Comparison of ENCODE assay signal across 7 mouse cellular contexts in the genomic region with DNA sequence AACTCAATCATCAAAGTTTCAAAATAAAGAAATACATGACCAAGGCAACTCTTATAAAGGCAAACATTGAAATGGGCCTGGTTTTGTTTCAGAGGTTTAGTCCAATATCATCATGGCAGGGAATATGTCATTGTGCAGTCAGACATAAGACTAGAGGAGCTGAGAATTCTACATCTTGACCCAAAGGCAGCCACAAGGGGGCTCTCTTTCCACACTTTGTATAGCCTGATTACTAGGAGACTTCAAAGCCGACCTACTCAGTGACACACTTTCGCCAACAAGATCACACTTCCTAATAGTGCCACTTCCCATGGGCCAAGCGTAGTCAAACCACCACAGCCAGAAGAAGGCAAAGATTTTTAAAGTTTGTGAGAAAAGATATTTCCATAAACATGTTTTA.
DNase-seq lines count a peak whose midpoint lies in the region; ATAC-seq and TF ChIP-seq lines count a peak whose summit lies in the region.

No protein-coding gene starts in this region.

- no peaks in the 10 kb centered on the region for H3K27me3 ChIP-seq in kidney, adult 2 months (replicated peaks; ENCODE audit: control insufficient read depth, insufficient read depth, low read length)
- H3K27me3 ChIP-seq in kidney, embryonic 14.5 days (ENCODE audit: control insufficient read depth, insufficient read depth, low read length): no peaks in the 10 kb centered on the region
- H3K27me3 ChIP-seq in MEL (ENCODE audit: control insufficient read depth in 1 of 2, insufficient read depth in 2 of 2, low read length in 2 of 2): no peaks in the 10 kb centered on the region
- no peaks in the 10 kb centered on the region for H3K27me3 ChIP-seq in hindbrain, postnatal 0 days (ENCODE audit: insufficient read depth, low read length)

- H3K4me2 ChIP-seq in kidney, embryonic 14.5 days (replicated peaks; ENCODE audit: low read depth, low read length): no peak overlapping the region
- no peak overlapping the region for H3K4me2 ChIP-seq in hindbrain, postnatal 0 days (ENCODE audit: low read depth, low read length)

- no peak for TF ChIP-seq CTCF in kidney, adult 2 months (conservative IDR thresholded peaks at IDR 0.05; ENCODE audit: insufficient read depth, insufficient read length, low read depth, low read length)
- peak; percentile 51 to 69 (median 55) for TF ChIP-seq CTCF in MEL (IDR thresholded peaks at IDR 0.05 in 2 of 3, conservative IDR thresholded peaks at IDR 0.05 in 1 of 3; ENCODE audit: control insufficient read depth in 1 of 3, insufficient read depth in 1 of 3, low read depth in 2 of 3, low read length in 3 of 3, poor library complexity in 1 of 3, severe bottlenecking in 1 of 3)
- TF ChIP-seq CTCF in hindbrain, postnatal 0 days (IDR thresholded peaks at IDR 0.05; ENCODE audit: low read depth): no peak; the same call in 1 of the 2 replicates

- TF ChIP-seq POLR2A in kidney, adult 2 months (IDR thresholded peaks at IDR 0.05; ENCODE audit: low read depth, low read length): no peak
- TF ChIP-seq POLR2A in MEL (IDR thresholded peaks at IDR 0.05; ENCODE audit: control insufficient read depth in 1 of 2, insufficient read depth in 1 of 2, low read depth in 1 of 2, low read length in 2 of 2, poor library complexity in 1 of 2): no peak

- 74% methylated on average over 3 of the region's 3 CpGs for WGBS in kidney, adult 2 months
- WGBS in kidney, embryonic 14.5 days: 77% methylated on average over 3 of the region's 3 CpGs
- WGBS in hindbrain, postnatal 0 days: 77% methylated on average over 3 of the region's 3 CpGs

- ATAC-seq in kidney, embryonic 14.5 days (ENCODE audit: low FRiP score, low TSS enrichment): no peak
- ATAC-seq in hindbrain, postnatal 0 days: no peak
- no peak for ATAC-seq in inflammation-experienced regulatory T-cells, adult 6 months

- H3K27ac ChIP-seq in kidney, adult 2 months (ENCODE audit: insufficient read depth, low read depth, low read length): no peak overlapping the region
- no peak overlapping the region for H3K27ac ChIP-seq in kidney, embryonic 14.5 days (ENCODE audit: low read depth, low read length)
- no peak overlapping the region for H3K27ac ChIP-seq in MEL (ENCODE audit: control insufficient read depth, low read depth, low read length)
- H3K27ac ChIP-seq in hindbrain, postnatal 0 days: no peak overlapping the region

- TF ChIP-seq RAD21 in MEL (IDR thresholded peaks at IDR 0.05; ENCODE audit: low read depth, low read length): peak; percentile 75

- DNase-seq in kidney, adult 2 months: peak; percentile 29
- DNase-seq in MEL (ENCODE audit: low read depth, low spot score): peak; percentile 79
- DNase-seq in adrenal gland, postnatal 14 days: peak; percentile 5
- peak; percentile 48 for DNase-seq in hindbrain, postnatal 0 days (ENCODE audit: low spot score)
- DNase-seq in retina, postnatal 1 day: peak; percentile 57

- no peaks in the 10 kb centered on the region for H3K79me2 ChIP-seq in MEL (ENCODE audit: control insufficient read depth, insufficient read depth, low read length, poor library complexity)

- no peaks in the 10 kb centered on the region; the same call in 1 of the 2 replicates for H3K36me3 ChIP-seq in kidney, adult 2 months (ENCODE audit: control insufficient read depth, insufficient read depth, low read length)
- H3K36me3 ChIP-seq in kidney, embryonic 14.5 days (ENCODE audit: control insufficient read depth, insufficient read depth, low read length): no peaks in the 10 kb centered on the region
- no peaks in the 10 kb centered on the region for H3K36me3 ChIP-seq in MEL (ENCODE audit: control insufficient read depth in 1 of 2, insufficient read depth in 2 of 2, low read length in 2 of 2)
- H3K36me3 ChIP-seq in hindbrain, postnatal 0 days (ENCODE audit: insufficient read depth, low read length): no peaks in the 10 kb centered on the region; the same call in 1 of the 2 replicates

- no peaks in the 10 kb centered on the region for H3K4me1 ChIP-seq in kidney, adult 2 months (ENCODE audit: control insufficient read depth, insufficient read depth, low read length)
- H3K4me1 ChIP-seq in kidney, embryonic 14.5 days (ENCODE audit: control insufficient read depth, insufficient read depth, low read length): no peaks in the 10 kb centered on the region
- H3K4me1 ChIP-seq in MEL (ENCODE audit: control insufficient read depth in 1 of 2, insufficient read depth in 2 of 2, low read length in 2 of 2): no peaks in the 10 kb centered on the region
- no peaks in the 10 kb centered on the region for H3K4me1 ChIP-seq in hindbrain, postnatal 0 days (ENCODE audit: insufficient read depth, low read length)

- H3K4me3 ChIP-seq in kidney, adult 2 months (ENCODE audit: insufficient read depth, low read depth, low read length): no peak overlapping the region
- no peak overlapping the region for H3K4me3 ChIP-seq in kidney, embryonic 14.5 days (ENCODE audit: low read length)
- no peak overlapping the region for H3K4me3 ChIP-seq in MEL (ENCODE audit: control insufficient read depth in 1 of 2, insufficient read depth in 1 of 2, low read depth in 2 of 2, low read length in 2 of 2)
- no peak overlapping the region for H3K4me3 ChIP-seq in hindbrain, postnatal 0 days (ENCODE audit: low read length)

- H3K9ac ChIP-seq in kidney, embryonic 14.5 days (ENCODE audit: low read depth, low read length): no peak overlapping the region
- H3K9ac ChIP-seq in MEL (ENCODE audit: control insufficient read depth, low read depth, low read length, poor library complexity, severe bottlenecking): no peak overlapping the region
- H3K9ac ChIP-seq in hindbrain, postnatal 0 days (replicated peaks; ENCODE audit: low read length): no peak overlapping the region

- no peaks in the 10 kb centered on the region for H3K9me3 ChIP-seq in kidney, embryonic 14.5 days (ENCODE audit: control insufficient read depth, low read length)
- H3K9me3 ChIP-seq in MEL (replicated peaks; ENCODE audit: insufficient read depth, low read length): no peaks in the 10 kb centered on the region
- no peaks in the 10 kb centered on the region for H3K9me3 ChIP-seq in hindbrain, postnatal 0 days (ENCODE audit: low read length)

- no peak for TF ChIP-seq EP300 in MEL (IDR thresholded peaks at IDR 0.05; ENCODE audit: low read depth in 1 of 2, low read length in 2 of 2)

TF ChIP-seq in MEL, 35 proteins besides CTCF, POLR2A, EP300 and RAD21:
- no peak for TF ChIP-seq POLR2AphosphoS2 (IDR thresholded peaks at IDR 0.05; ENCODE audit: low read length)
- no peak; the same call in 1 of the 2 replicates for TF ChIP-seq ZKSCAN1 (IDR thresholded peaks at IDR 0.05; ENCODE audit: low read depth, low read length)
- no peak for TF ChIP-seq TBP (IDR thresholded peaks at IDR 0.05; ENCODE audit: low read depth, low read length)
- TF ChIP-seq USF1 (IDR thresholded peaks at IDR 0.05; ENCODE audit: low read depth, low read length): no peak
- TF ChIP-seq CHD2 (IDR thresholded peaks at IDR 0.05; ENCODE audit: low read length): no peak
- TF ChIP-seq KAT2A (conservative IDR thresholded peaks at IDR 0.05; ENCODE audit: low read depth, low read length): no peak
- peak; percentile 71 for TF ChIP-seq SMC3 (IDR thresholded peaks at IDR 0.05; ENCODE audit: low read depth, low read length)
- no peak for TF ChIP-seq GATA1 (IDR thresholded peaks at IDR 0.05; ENCODE audit: low read depth, low read length)
- TF ChIP-seq NELFE (IDR thresholded peaks at IDR 0.05; ENCODE audit: low read depth, low read length): no peak
- TF ChIP-seq MYB (IDR thresholded peaks at IDR 0.05; ENCODE audit: low read depth, low read length): no peak
- no peak for TF ChIP-seq TAL1 (IDR thresholded peaks at IDR 0.05; ENCODE audit: low read length)
- no peak for TF ChIP-seq ELF1 (IDR thresholded peaks at IDR 0.05; ENCODE audit: low read depth, low read length)
- 0 out of 2 replicates have a peak, but pooled peaks have one; percentile 31 for TF ChIP-seq ZC3H11A (IDR thresholded peaks at IDR 0.05; ENCODE audit: low read depth, low read length)
- TF ChIP-seq SIN3A (IDR thresholded peaks at IDR 0.05; ENCODE audit: low read length): no peak
- no peak for TF ChIP-seq RCOR1 (IDR thresholded peaks at IDR 0.05; ENCODE audit: low read depth, low read length)
- no peak for TF ChIP-seq POLR2AphosphoS5 (IDR thresholded peaks at IDR 0.05; ENCODE audit: borderline replicate concordance, low read depth, low read length)
- no peak for TF ChIP-seq ZNF384 (IDR thresholded peaks at IDR 0.05; ENCODE audit: low read depth, low read length)

Comparison
In these comparisons a context has a peak if more than half of its experiments do, and no peak if none do; other contexts are left out.
1. DNase-seq: peak in every context shown above with its lines; median percentile 79 in MEL; 57 in retina, postnatal 1 day; 48 in hindbrain, postnatal 0 days; 29 in kidney, adult 2 months; 5 in adrenal gland, postnatal 14 days.
2. CTCF ChIP-seq: peak in MEL (3 of 3); none in kidney, adult 2 months (single experiment) and hindbrain, postnatal 0 days (single experiment).